Mouse (Mus musculus): ENCODE measurements around the gene Mgat2.
A peak's percentile ranks its signal among the peaks of the same experiment; 100 is the strongest.

The Mgat2 gene

GRCm38 (mm10) chr12:69211057-69211456 lies 27.1 kb downstream of the Mgat2 start:
- DNase-seq (ENCODE audit: low read depth, low spot score): peak; percentile 48

DNA sequence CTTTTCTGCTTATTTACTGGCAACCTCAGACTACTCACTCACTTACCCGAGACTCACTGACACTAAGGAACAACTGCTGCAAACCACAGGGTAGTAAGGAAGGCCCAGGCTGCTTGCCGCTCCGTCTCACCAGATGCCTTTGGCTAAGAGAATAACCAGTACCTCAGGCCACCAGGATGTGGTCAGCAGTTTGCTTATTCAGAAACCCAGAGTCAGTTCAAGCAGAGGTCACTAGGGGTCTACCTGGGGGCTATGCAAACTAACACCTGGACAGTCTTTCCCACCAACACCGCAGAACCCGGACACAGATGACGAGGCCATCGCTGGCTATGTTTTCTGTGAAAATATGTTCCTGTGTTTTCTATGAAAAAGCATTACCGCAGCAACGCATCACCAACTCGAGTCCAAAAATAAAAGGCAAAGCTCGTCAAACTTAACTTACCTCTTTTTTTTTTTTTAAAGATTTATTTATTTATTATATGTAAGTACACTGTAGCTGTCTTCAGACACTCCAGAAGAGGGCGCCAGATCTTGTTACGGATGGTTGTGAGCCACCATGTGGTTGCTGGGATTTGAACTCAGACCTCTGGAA lies 29.3 kb downstream of the Mgat2 start:
- no peak for DNase-seq (ENCODE audit: low read depth, low spot score)

- DNase-seq (ENCODE audit: low read depth, low spot score): no peak
Observed at GRCm38 (mm10) chr12:69214393-69214792, 30.4 kb downstream of the Mgat2 start.

- no peak for DNase-seq (ENCODE audit: low read depth, low spot score)
Observed at GRCm38 (mm10) chr12:69215000-69215785, 31.2 kb downstream of the Mgat2 start.

DNA sequence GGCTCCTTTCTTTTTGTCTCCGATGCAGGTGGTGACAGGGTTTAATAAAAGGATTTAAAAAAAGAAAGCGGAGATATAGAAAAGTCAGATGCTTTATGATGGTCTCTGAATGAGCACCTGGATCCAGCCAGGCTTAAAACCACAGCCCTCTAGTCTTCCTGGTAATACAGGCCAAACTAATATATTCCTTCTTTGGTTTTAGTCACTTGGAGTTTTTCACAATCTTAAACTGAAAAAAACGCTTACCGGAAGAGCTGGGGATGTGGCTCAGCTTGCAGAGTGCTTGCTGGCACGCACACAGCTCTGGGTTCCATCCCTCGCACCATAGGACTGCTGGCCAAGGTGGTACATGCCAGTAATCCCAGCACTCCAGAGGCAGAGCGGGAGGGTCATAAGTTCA lies 32.6 kb downstream of the Mgat2 start:
- DNase-seq (ENCODE audit: low read depth, low spot score): no peak

DNA sequence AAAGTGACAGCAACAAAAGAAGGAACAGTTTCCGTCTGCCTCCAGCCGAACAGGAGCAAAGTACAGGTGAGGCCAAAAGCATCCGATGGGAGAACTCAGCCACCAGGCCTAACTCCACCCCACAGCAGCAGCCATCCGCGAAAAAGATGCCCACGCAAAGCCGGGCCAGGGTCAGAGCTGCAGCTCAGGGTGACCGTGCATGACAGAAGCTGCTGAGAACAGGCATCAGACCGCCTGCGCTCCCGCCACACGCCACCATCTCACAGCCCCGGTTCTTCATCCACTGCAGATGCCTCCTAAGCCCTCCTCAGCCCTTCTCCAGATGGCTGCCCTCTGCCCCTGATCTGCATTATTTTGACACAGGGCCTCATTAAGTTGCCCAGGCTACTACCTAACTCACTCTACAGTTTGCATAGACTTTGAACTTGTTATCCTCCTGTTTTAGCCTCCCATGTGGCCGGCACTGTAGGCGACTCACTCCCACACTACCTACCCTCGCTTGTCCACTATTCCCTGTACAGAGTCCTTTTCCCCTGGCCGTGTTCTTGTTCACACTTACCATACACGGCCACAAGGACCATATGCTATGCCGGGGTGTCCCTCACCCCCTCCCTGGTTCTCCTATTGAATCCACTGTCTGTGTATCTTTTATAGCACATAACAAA lies 36.8 kb downstream of the Mgat2 start:
- DNase-seq (ENCODE audit: low read depth, low spot score): peak; percentile 16

DNA sequence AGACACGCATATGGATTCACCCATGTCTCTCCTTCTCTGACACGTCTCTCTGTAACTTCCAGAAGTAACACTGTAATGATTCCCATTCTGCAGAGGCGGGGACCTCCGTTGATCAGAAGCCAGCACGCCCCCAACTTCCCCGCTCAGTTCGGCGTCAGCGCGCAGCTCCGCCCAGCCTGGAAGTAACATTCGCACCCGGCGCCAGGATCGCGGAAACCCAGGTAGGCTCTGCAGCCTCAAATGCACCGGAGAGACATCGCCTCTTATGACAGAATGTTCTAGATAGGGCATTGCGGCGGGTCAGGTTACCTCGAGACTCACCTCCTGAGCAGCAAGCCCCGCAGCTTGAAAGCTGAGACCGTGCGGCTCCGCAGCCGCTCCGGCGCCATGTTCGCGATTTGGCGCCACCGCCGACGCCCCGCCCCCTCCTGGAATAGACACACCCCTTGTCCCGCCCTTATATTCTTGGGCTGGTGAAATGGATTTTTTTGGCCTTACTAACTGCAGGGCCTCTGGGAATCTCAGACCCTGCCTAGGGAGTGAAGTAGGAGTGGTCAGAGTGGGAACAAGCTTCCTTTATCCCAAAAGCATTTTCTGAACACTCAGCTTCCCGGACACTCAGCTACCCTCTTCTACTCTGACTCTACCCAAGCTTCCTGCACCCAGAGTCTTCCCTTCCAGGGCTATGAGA lies 44.0 kb downstream of the Mgat2 start, which contains the start of gene Pole2:
Gene Pole2 (minus strand): TSS at position 420 of the 691 bp plus-strand sequence.
- DNase-seq (ENCODE audit: low read depth, low spot score): peak; percentile 92

GRCm38 (mm10) chr12:69229251-69229650 lies 45.3 kb downstream of the Mgat2 start:
- peak; percentile 89 for DNase-seq (ENCODE audit: low read depth, low spot score)

GRCm38 (mm10) chr12:69235782-69236181 lies 51.8 kb downstream of the Mgat2 start:
- DNase-seq (ENCODE audit: low read depth, low spot score): no peak
